Mouse (Mus musculus): ENCODE results near the gene Fbxw5. TPM values are rescaled to one million over a fixed set of nuclear protein-coding genes. Genes with fewer than 3 reads are reported as not detected.

Gene Fbxw5
- polyA plus RNA-seq (2014; fragmentation: Nextera tagmentation; extraction: Ambion mirVana), result 72.9 and 79.3 TPM in 2 replicates

DNA sequence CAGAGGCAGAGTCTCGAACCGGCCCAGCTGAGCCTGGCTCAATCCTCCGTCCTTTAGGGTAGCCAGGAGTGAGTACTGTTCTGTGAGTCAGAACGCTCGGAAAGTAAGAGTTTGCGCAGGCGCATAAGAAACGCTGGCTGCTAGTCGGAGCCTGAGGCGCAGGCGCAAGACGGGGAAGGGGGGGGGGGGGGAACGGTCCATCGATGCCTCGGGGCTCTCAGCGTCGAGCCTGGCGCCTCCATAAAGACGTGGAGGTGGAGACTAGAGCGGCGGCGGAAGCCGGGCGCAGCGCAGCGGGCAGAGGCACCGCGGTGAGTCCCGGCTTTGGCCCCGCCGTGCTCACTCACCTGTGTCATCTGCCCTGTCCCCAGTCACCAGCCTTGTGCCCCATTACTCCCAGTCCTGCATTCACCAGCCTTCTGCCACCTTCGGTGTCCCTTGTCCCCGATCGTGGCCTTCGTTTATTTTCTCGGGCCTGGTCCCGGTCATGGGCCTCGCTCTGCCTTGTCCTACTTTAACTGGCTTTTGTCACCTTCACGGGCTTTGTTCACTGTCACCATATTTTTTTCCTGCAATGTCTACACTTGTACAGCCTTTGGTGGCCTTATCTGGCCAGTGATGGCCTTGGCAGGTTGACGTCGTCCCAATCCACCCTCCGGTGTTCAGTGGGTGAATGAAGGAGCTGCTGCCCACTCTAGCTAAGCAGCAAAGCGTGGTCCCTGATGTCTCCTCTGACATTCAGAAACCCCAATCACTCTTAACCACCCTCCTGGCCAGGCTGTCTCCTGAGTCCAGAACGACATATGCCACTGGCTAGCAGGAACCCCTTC, at the start of gene Fbxw5:
TSS of gene Fbxw5 (plus strand) at position 175 of the 830 bp plus-strand sequence.
- under 1% methylated on average over 44 of the region's 44 CpGs for WGBS
- Histone ChIP-seq H3K27ac (ENCODE audit: low read depth) (0 out of 2 replicates have a peak within 1 kb of the TSS, but pooled peaks have one; percentile 54), H3K4me2 (ENCODE audit: low read length) (peak within 1 kb of the TSS; percentile 100), H3K4me1 (replicated peaks; ENCODE audit: control insufficient read depth, insufficient read depth, low read length) (peaks cover 10% of the 10 kb centered on the region), H3K9me3 (ENCODE audit: control insufficient read depth, low read length) (no peaks in the 10 kb centered on the region), H3K27me3 (replicated peaks; ENCODE audit: control insufficient read depth, insufficient read depth, low read length) (no peaks in the 10 kb centered on the region), H3K9ac (ENCODE audit: low read length) (peak within 1 kb of the TSS; percentile 95), H3K4me3 (ENCODE audit: low read depth, low read length) (peak within 1 kb of the TSS; percentile 97), H3K36me3 (ENCODE audit: control insufficient read depth, insufficient read depth, low read length) (peaks cover 24% of the 10 kb centered on the region)
- DNase-seq (ENCODE audit: low spot score) (peak; percentile 87), ATAC-seq (replicated peaks; ENCODE audit: low FRiP score, low TSS enrichment, low read depth) (peak; percentile 85)

GRCm38 (mm10) chr2:25450853-25451647, 49.5 kb upstream of the Fbxw5 start:
- Histone ChIP-seq H3K27me3 (replicated peaks; ENCODE audit: control insufficient read depth, insufficient read depth, low read length) (no peaks in the 10 kb centered on the region), H3K4me1 (replicated peaks; ENCODE audit: control insufficient read depth, insufficient read depth, low read length) (no peaks in the 10 kb centered on the region), H3K4me3 (ENCODE audit: low read depth, low read length) (no peak overlapping the region), H3K9me3 (ENCODE audit: control insufficient read depth, low read length) (no peaks in the 10 kb centered on the region), H3K4me2 (ENCODE audit: low read length) (no peak overlapping the region), H3K9ac (ENCODE audit: low read length) (no peak overlapping the region), H3K36me3 (ENCODE audit: control insufficient read depth, insufficient read depth, low read length) (no peaks in the 10 kb centered on the region), H3K27ac (ENCODE audit: low read depth) (no peak overlapping the region)
- ATAC-seq (replicated peaks; ENCODE audit: low FRiP score, low TSS enrichment, low read depth), result no peak
- no peak for DNase-seq (ENCODE audit: low spot score)
- 80% methylated on average over 8 of the region's 8 CpGs for WGBS

DNA sequence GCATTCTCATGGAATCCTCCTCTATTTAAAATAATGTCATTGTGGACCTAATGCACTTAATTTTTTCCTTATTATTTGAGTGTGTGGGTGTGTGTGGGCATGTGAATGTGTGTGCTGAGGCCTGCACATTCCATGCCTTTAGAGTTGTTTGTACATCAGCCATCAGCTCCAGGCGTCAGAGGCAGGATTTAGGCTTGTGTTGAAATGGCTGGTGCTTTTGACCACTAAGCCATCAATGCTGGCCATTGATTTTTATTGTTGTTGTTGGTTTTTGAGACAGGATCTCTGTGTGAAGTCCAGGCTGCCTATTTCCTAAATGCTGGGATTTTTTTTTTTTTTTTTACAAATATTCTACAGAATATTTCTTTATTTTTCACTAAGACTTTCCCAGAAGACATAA, 47.6 kb upstream of the Fbxw5 start:
- 33% methylated on average over 1 of the region's 1 CpGs for WGBS
- ATAC-seq (replicated peaks; ENCODE audit: low FRiP score, low TSS enrichment, low read depth), result no peak
- no peak for DNase-seq (ENCODE audit: low spot score)
- H3K4me3 ChIP-seq (ENCODE audit: low read depth, low read length), result no peak overlapping the region
- H3K4me2 ChIP-seq (ENCODE audit: low read length), result no peak overlapping the region
- H3K9me3 ChIP-seq (ENCODE audit: control insufficient read depth, low read length), result no peaks in the 10 kb centered on the region
- no peaks in the 10 kb centered on the region for H3K27me3 ChIP-seq (replicated peaks; ENCODE audit: control insufficient read depth, insufficient read depth, low read length)
- no peaks in the 10 kb centered on the region for H3K4me1 ChIP-seq (replicated peaks; ENCODE audit: control insufficient read depth, insufficient read depth, low read length)
- H3K36me3 ChIP-seq (ENCODE audit: control insufficient read depth, insufficient read depth, low read length), result no peaks in the 10 kb centered on the region
- H3K9ac ChIP-seq (ENCODE audit: low read length), result no peak overlapping the region
- H3K27ac ChIP-seq (ENCODE audit: low read depth), result no peak overlapping the region

GRCm38 (mm10) chr2:25456205-25456953, 44.2 kb upstream of the Fbxw5 start, which contains the start of gene Clic3:
TSS of gene Clic3 (plus strand) at chr2:25456838.
- ATAC-seq (replicated peaks; ENCODE audit: low FRiP score, low TSS enrichment, low read depth) (0 out of 2 replicates have a peak, but pooled peaks have one; percentile 13), DNase-seq (ENCODE audit: low spot score) (no peak)
- peaks cover 13% of the 10 kb centered on the region; the same call in 1 of the 2 replicates for H3K4me1 ChIP-seq (replicated peaks; ENCODE audit: control insufficient read depth, insufficient read depth, low read length)
- no peak within 1 kb of the TSS for H3K27ac ChIP-seq (ENCODE audit: low read depth)
- no peak within 1 kb of the TSS for H3K4me3 ChIP-seq (ENCODE audit: low read depth, low read length)
- WGBS, result 49% methylated on average over 14 of the region's 14 CpGs
- H3K27me3 ChIP-seq (replicated peaks; ENCODE audit: control insufficient read depth, insufficient read depth, low read length), result no peaks in the 10 kb centered on the region
- no peak within 1 kb of the TSS for H3K4me2 ChIP-seq (ENCODE audit: low read length)
- no peak within 1 kb of the TSS for H3K9ac ChIP-seq (ENCODE audit: low read length)
- H3K9me3 ChIP-seq (ENCODE audit: control insufficient read depth, low read length), result no peaks in the 10 kb centered on the region
- 0 out of 2 replicates have a peak, but pooled peaks cover 5% of the 10 kb centered on the region for H3K36me3 ChIP-seq (ENCODE audit: control insufficient read depth, insufficient read depth, low read length)

- H3K36me3 ChIP-seq (ENCODE audit: control insufficient read depth, insufficient read depth, low read length), result 0 out of 2 replicates have a peak, but pooled peaks cover 5% of the 10 kb centered on the region
- ATAC-seq (replicated peaks; ENCODE audit: low FRiP score, low TSS enrichment, low read depth) (no peak), DNase-seq (ENCODE audit: low spot score) (no peak)
- no peaks in the 10 kb centered on the region for H3K9me3 ChIP-seq (ENCODE audit: control insufficient read depth, low read length)
- 84% methylated on average over 9 of the region's 9 CpGs for WGBS
- H3K9ac ChIP-seq (ENCODE audit: low read length), result no peak overlapping the region
- no peak overlapping the region for H3K4me2 ChIP-seq (ENCODE audit: low read length)
- H3K4me3 ChIP-seq (ENCODE audit: low read depth, low read length), result no peak overlapping the region
- H3K4me1 ChIP-seq (replicated peaks; ENCODE audit: control insufficient read depth, insufficient read depth, low read length), result peaks cover 16% of the 10 kb centered on the region; the same call in 1 of the 2 replicates
- H3K27ac ChIP-seq (ENCODE audit: low read depth), result no peak overlapping the region
- no peaks in the 10 kb centered on the region for H3K27me3 ChIP-seq (replicated peaks; ENCODE audit: control insufficient read depth, insufficient read depth, low read length)
Measured at GRCm38 (mm10) chr2:25457022-25457896, 43.3 kb upstream of the Fbxw5 start.

GRCm38 (mm10) chr2:25458911-25459310, 41.6 kb upstream of the Fbxw5 start:
- peaks cover 16% of the 10 kb centered on the region; the same call in 1 of the 2 replicates for H3K4me1 ChIP-seq (replicated peaks; ENCODE audit: control insufficient read depth, insufficient read depth, low read length)
- 77% methylated on average over 5 of the region's 5 CpGs for WGBS
- DNase-seq (ENCODE audit: low spot score), result no peak
- no peak overlapping the region for H3K27ac ChIP-seq (ENCODE audit: low read depth)
- H3K4me2 ChIP-seq (ENCODE audit: low read length), result no peak overlapping the region
- no peak for ATAC-seq (replicated peaks; ENCODE audit: low FRiP score, low TSS enrichment, low read depth)
- H3K9me3 ChIP-seq (ENCODE audit: control insufficient read depth, low read length), result no peaks in the 10 kb centered on the region
- no peaks in the 10 kb centered on the region for H3K27me3 ChIP-seq (replicated peaks; ENCODE audit: control insufficient read depth, insufficient read depth, low read length)
- 0 out of 2 replicates have a peak, but pooled peaks cover 5% of the 10 kb centered on the region for H3K36me3 ChIP-seq (ENCODE audit: control insufficient read depth, insufficient read depth, low read length)
- H3K9ac ChIP-seq (ENCODE audit: low read length), result no peak overlapping the region
- H3K4me3 ChIP-seq (ENCODE audit: low read depth, low read length), result no peak overlapping the region

- no peaks in the 10 kb centered on the region for H3K9me3 ChIP-seq (ENCODE audit: control insufficient read depth, low read length)
- H3K4me2 ChIP-seq (ENCODE audit: low read length), result peak overlapping the region; percentile 83
- H3K27me3 ChIP-seq (replicated peaks; ENCODE audit: control insufficient read depth, insufficient read depth, low read length), result no peaks in the 10 kb centered on the region
- H3K27ac ChIP-seq (ENCODE audit: low read depth), result peak overlapping the region; percentile 77; the same call in 1 of the 2 replicates
- ATAC-seq (replicated peaks; ENCODE audit: low FRiP score, low TSS enrichment, low read depth) (peak; percentile 7; the same call in 1 of the 2 replicates), DNase-seq (ENCODE audit: low spot score) (no peak)
- WGBS, result 32% methylated on average over 5 of the region's 5 CpGs
- H3K36me3 ChIP-seq (ENCODE audit: control insufficient read depth, insufficient read depth, low read length), result 0 out of 2 replicates have a peak, but pooled peaks cover 5% of the 10 kb centered on the region
- peaks cover 16% of the 10 kb centered on the region; the same call in 1 of the 2 replicates for H3K4me1 ChIP-seq (replicated peaks; ENCODE audit: control insufficient read depth, insufficient read depth, low read length)
- H3K9ac ChIP-seq (ENCODE audit: low read length), result peak overlapping the region; percentile 54
- H3K4me3 ChIP-seq (ENCODE audit: low read depth, low read length), result peak overlapping the region; percentile 76
Measured at GRCm38 (mm10) chr2:25460135-25460534, 40.4 kb upstream of the Fbxw5 start.

All from intestine, embryonic 14.5 days (tissue).